Mouse (Mus musculus) small intestine, adult 2 months (tissue): ENCODE results near the gene Slc25a43.

Experiments used
- CTCF ChIP-seq: fragments of 200-500 bp; IDR thresholded peaks from 2 replicates; pipeline ENCODE4 v1.5.1; 2012; ENCODE audit warnings: low read depth, mild to moderate bottlenecking, control low read depth, inconsistent platforms, low read length, moderate library complexity, mixed read lengths; ENCODE audit not compliant: insufficient replicate concordance, insufficient read length; ENCODE audit errors: extremely low read depth
- POLR2A ChIP-seq: fragments of 200-500 bp; IDR thresholded peaks from 2 replicates; pipeline ENCODE4 v1.6.1; 2012; ENCODE audit warnings: low read depth, mild to moderate bottlenecking, control low read depth, inconsistent platforms, low read length, moderate library complexity

DNA sequence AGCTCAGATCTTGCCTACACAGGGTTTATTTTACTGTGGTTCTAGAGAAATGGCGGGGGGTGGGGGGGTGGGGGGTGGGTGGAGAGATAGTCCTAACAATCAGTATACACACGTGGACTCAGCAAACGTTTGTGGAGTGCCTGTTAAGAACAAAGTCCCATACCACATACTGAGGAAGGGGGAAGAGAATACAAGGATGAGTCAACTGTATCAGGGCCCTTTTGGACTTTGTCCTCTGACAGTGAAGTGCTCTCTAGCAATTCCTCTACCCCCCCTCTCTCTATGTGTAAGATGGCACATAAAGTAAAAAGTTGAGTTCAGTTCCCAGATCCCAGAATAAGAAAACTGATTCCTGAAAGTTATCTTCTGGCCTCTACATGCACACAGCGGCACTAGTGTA lies 76.1 kb downstream of the Slc25a43 start:
- TF ChIP-seq POLR2A (no peak), CTCF (no peak)
